Mouse (Mus musculus): Measurements from ENCODE around the gene Fntb. TPM values are rescaled to one million over a fixed set of nuclear protein-coding genes. Genes with fewer than 3 reads are reported as not detected.

The Fntb gene
- total RNA-seq, 2 experiments from 2014 or later, result 11.0 to 15.6 TPM

- DNase-seq, result peak in 1 of 2 experiments; percentile 57
These were observed 157.7 kb downstream of the Fntb start for GRCm38 (mm10) chr12:76923118-76923517.

DNA sequence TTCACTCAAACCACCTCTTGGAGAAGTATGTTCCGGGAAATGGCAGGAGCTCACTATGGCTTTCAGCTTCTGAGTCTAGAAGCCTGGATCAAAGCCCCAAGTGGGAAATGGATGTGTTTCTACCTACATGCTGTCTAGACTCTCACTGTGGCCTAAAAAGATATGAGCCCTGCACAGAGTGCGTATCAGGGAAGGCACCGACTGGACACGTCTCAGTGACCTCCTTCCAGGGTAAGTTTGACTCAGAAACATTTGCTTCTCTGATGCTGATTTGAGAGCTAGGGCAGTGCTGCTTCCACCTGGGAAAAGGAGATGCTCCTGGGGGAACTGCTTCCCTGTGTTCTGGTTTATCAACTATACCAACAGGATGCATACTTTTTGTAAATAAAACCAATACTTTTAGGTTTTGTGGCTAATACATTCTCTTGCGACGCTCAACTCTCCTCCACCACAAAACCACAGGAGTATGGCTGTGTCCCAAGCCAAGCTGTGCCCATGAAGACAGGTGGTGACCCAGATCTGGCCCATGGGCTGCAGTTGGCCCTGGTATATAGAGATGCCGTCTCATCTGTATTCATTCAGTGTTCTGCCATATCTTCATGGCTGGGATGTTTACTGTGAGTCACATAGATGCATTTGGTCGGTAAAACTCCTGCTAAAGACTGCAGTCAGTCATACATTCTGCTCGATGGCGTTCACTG, 159.7 kb downstream of the Fntb start:
- no peak for DNase-seq

GRCm38 (mm10) chr12:76926338-76926945, 161.1 kb downstream of the Fntb start:
- DNase-seq, result peak; percentile 75 to 81

DNA sequence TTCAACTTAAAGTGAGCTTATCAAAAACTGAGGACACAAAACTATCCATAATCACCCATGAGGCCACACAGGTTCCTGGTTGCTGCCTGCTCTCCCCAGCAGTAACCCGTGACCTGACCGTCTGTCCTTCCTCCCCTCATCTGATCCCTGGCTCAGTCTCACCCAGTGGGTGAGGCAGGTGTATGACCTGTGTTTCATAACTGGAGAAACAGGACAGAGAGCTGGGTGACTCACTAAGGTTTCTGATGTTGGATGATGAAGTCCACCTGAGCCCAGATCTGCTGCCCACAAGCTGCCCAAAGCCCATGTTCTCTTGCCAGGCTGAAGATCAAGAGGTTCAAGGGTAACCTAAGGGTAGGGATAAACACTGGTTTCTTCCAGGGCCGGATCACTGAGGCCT, 161.6 kb downstream of the Fntb start:
- no peak for DNase-seq

DNA sequence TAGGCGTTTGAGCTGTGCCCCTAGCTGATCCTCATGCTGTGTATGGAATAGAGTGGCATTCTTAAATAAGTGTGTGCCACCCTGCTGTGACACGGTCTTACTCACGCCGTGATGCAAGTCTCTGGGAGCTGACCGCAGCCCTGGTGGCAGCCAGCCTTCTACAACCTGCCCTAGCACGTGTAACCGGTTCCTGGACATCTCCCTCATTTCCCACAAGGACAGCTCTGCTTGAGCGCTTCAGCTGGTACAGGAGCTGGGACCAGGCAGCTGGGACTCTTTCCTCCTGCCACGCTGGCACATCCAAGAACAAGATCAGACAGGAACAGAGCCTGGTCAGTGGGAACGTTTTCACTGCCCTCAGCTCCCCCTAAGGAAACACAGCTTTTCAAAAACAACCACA, 162.2 kb downstream of the Fntb start:
- no peak for DNase-seq

DNA sequence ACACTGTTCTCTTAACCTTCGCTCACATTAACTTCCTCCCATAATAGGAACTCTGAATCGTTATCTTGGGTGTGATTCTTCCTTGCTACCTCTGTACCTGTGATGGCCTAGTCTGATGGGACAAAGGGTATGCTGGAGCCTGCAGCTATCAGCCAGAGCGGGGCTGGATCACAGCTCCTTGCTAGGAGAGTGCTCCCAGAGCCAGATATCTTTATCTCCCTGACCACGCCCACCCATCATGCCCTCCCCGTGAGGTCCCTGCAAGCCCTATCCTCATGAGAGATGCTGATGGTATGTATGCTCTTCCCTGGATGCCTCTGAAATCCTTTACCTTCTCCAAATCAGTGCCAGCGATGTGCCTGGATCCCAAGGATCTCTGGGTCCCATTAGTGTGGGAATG, 164.8 kb downstream of the Fntb start:
- no peak for DNase-seq

DNA sequence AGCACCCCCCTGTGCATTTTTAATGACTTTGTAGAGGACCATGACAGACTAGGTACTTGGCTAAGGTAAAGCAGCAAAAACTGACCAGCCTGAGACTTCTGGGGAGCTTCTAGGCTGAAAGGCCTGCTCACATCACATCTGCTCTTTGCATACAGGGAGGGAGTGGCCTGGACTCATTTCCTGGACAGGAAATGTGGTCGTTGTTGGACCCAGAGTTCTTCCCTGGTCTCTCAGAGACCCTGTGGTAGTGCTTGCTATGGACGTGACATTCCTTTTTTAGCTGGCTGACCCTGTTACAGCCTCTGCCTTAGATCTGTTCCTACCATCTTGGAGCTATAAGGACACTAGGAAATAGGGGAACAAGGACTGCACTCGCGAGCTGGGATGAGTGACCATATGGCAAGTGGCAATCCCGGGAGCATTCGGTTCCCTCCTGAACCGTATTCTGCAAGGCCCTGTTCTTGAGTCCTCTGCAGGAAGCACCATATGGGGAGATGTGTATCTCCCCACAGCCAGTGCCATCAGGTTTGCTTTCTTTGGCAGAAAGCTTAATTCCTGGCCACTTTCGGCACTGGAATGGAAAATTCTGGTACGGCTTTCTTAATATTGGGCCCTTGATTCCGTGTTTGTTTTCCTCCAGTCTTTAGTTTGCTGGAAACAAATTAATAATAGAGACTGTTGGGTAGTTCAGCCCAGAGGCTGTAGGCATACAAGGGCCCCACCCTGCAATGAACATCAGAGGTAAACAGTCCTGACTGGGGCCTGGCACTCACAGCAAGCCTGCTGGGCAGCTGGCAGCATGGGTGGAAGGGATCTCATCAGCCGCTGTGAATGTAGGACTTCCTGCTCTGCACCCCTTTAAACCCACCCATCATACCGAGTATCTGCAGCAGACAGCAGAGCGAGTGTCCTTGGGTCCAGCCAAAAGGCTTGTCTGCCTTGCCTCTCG, 166.6 kb downstream of the Fntb start:
- peak; percentile 40 to 79 for DNase-seq

DNA sequence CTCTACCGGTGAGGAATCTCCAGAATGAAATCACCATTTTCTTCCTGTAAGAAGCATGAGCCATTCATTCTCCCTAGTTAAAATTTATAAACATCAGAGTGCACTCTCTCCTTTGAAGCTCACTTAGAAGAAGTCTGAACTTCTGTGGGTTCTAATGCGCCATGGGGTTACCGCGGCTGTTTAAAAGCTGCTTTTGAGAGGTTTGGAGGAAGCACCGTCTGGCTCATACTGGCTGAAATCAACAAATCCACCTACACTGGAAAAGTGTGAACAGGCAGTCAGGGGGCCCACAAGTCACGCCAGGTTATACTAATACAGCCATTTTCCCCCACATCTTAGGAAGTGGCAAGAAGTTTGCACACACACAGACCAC, 167.3 kb downstream of the Fntb start:
- no peak for DNase-seq

DNA sequence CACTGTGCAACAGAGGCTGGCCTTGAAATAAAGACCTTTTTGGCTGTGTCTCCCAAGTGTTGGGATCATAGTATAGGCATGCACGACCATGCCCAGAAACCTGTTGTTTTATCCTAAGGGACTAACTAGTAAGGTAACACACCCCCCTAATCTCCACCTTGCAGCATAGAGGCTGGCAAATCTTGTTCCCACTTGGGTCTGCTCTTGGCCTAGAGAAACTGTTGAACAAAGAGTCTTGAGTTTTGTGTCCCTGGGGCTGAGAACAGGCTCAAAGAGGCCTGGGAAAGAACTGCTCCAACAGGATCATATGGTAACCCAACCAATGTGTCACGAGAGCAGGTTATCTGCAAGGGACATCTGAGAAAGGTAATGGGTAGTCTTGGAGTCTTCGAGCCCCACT, 169.0 kb downstream of the Fntb start:
- no peak for DNase-seq

DNA sequence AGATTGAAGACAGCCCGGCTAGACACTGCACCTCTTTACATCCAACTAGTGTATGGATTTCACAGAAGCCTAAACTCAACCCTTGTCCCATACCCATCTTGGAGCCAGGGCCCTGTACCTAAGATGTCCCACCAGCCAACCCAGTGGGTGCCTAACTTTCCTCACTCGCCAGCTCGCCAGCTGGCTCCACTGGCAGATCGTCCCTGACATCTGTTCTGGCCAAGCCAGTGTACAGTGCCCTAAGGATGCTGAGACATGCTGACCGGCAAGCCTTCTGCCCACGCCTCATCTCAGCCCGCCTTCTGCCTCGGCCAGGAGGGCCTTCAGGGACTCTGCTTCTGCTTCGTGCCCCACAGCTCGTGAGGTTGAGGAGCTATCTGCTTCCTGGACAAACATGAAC, 170.8 kb downstream of the Fntb start:
- DNase-seq, result no peak

DNA sequence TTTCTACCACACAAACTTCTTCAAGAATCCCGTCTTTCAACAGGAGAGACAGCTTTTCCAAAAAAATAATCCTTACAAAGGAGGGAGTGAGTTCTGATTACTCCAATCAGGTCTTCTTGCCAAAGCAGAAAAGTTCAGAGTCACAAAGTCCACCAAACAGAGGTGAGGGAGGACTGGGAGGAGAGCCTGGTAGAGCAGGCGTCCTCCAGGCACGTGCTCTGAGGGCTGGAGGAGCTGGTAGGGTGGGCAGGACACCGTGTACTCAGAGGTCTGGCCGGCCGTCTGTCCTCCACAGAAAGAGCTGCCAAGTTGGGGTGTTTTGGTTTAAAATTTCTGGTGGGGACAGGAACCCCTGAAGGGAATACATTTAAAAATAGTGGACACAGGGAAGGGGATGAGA, 172.6 kb downstream of the Fntb start:
- DNase-seq, result no peak

GRCm38 (mm10) chr12:76941524-76941923, 176.1 kb downstream of the Fntb start:
- DNase-seq, result no peak

DNA sequence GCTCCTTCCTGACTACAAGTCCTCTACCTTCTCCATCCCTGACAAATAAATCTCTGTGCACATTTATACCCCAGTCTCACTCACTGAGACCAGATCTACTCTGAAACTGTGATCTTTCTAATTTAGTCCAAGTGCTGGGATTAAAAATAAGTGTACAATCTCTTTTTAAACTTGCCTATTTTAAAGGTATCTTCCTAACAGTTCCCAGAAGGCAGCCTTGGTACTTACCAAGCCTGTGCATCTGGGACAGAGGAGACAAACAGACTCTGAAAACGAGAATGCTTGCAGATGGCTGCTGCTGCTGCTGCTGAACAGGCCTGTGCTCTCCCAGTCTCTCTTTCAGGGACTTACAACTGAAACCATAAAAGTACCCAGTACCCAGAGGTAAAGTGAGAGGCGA, 177.1 kb downstream of the Fntb start:
- DNase-seq, result no peak

DNA sequence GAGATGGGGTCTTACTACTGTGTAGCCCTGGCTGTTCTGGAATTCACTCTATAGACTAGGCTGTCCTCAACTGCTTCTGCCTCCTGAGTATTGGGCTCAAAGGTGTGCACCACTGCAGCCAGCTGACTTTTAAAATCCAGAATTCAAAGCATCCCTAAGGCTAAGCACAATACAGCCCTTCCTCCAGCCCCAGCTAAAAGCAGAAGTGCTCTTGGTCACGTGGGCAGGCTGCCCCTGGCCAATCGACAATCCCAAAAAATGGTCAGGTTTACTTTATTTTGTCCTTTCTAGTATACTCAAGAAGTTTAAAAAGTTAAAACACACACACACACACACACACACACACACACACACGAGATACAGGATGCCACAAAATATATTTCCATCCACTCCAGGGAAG, 177.7 kb downstream of the Fntb start:
- no peak for DNase-seq

DNA sequence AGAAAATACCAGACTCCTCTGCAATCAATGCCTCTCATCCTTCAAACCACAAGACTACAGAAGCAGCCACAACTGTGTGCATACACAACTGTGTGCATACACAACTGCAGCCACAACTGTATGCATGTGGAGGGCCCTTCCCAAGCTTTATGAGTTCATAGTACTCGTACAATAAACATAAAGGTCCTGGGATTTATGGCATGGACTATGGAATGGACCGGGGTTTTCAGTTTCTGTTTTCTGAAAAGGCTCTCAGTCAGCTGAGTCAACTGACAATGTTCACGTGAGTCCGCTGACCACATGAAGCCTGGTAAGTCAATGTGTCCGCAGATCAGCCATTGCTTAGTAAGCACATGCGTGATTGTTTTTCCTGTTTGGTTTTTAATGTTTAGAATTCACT, 178.1 kb downstream of the Fntb start:
- DNase-seq, result no peak

GRCm38 (mm10) chr12:76947487-76947886, 182.1 kb downstream of the Fntb start:
- no peak for DNase-seq

- no peak for DNase-seq
These were observed 182.8 kb downstream of the Fntb start for GRCm38 (mm10) chr12:76948185-76948584.

DNA sequence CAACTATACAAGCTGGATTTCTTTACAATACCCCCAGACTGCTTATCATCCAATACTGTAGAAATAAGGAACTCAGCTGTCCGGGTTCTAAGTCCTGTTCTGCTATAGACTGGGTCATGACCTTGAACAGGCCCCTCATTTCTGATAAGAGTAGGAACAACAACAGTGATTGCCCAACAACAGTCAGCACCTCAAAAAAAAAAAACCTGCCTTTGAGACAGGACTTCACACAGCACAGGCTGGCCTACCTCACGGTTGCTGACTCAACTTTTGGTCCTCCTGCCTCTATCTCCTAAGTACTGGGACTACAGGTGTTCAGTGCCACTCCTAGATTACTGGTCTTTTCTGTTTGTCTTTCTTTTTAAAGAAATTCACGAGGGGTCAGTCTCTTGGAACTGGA, 183.4 kb downstream of the Fntb start:
- no peak for DNase-seq

DNA sequence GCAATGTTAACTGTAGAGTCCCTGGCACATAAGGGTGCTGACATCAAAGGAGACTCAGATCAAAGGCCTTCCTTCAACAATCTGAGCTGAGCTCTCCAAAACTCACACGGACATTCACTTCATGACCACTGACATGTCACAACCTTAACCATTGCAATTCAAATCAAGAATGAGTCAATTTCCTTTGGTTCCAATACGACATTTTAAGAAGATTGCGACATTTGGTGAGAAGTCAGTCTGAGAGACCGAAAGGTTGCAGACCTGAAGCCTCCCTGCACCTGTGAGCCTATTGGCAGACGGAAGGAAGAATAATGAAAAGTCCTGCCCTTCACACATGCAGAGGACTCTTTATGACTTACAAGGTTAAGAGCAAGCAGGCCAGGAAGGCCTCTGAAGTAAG, 184.9 kb downstream of the Fntb start:
- DNase-seq, result no peak

GRCm38 (mm10) chr12:76953750-76954363, 188.5 kb downstream of the Fntb start:
- no peak for DNase-seq

- DNase-seq, result peak; percentile 87 to 92
These were observed 189.5 kb downstream of the Fntb start for GRCm38 (mm10) chr12:76954698-76955423.

DNA sequence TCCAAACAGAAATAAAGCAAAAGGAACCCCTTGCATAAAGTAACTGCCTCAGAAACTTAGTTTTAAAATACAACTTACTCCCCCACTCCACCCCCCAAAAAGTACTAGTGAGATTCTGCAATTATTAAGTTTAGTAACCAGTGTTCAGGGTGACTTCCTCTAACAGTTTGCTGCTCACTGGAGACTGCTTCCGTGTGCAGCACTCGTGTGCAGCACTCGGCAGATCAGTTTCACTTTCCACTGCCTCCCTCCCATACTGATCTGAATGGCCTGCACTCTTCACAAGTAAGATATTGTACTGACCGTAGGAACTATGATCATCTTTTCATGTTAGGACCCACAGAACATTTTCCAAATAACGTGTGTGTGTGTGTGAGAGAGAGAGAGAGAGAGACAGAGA, 192.3 kb downstream of the Fntb start:
- peak in 1 of 2 experiments; percentile 70 for DNase-seq
